Comparison of ENCODE assay signal across 10 mouse cellular contexts in the genomic region with DNA sequence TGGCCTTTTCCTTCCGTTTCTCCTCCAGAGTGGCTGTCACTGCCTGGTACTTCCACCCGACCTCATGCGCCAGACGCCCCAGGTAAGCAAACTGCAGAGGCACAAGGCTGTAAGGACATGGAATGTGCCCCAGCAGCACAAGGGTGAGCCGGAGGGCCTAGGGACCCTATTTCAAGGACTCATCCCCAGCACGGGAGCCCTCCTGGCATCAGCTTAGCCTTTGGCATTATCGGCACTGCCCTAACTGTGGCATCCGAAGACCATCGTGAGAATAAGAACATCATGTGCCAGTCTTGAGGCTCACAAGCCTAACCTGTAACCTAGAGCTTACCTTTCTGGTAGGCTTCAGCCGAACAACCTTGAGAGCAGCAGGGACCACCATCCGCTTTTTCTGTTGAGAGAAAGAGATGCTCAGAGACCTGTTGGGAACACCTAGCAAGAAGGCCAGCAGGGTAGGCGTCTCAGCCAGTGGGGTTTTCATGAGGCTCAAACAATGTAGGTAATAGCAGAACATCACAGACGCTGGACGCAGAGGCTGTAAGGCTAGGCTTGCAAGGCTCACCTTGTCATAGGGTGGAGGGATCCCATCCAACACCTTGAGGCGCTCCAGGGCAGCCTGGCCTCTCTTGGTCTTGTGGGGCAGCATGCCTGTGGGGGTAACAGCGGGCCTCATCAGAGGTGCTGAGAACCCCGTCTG. TPM values are rescaled to one million over a fixed set of nuclear protein-coding genes. Genes with fewer than 3 reads are reported as not detected.
A peak's percentile ranks its signal among the peaks of the same experiment; 100 is the strongest.
DNase-seq lines count a peak whose midpoint lies in the region; ATAC-seq and TF ChIP-seq lines count a peak whose summit lies in the region.
"Had no signal": no experiment of that assay in that cellular context is flagged by ENCODE, and none has a peak within 500 bp of the region (broad histone marks: within the 10 kb centered on the region; RNA-seq: fewer than 3 reads in every experiment).

No protein-coding gene starts in this region.

- peak overlapping the region; percentile 95 for H3K27ac ChIP-seq in kidney, embryonic 16.5 days (ENCODE audit: low read length)
- peak overlapping the region; percentile 92 for H3K27ac ChIP-seq in embryonic facial prominence, embryonic 13.5 days
- peak overlapping the region; percentile 66 for H3K27ac ChIP-seq in intestine, postnatal 0 days (ENCODE audit: low read depth, low read length)
- 0 out of 2 replicates have a peak overlapping the region, but pooled peaks have one; percentile 16 for H3K27ac ChIP-seq in neural tube, embryonic 14.5 days (ENCODE audit: low read depth, low read length)

- peak overlapping the region; percentile 88 for H3K4me3 ChIP-seq in kidney, embryonic 16.5 days (ENCODE audit: low read length)
- peak overlapping the region; percentile 86 for H3K4me3 ChIP-seq in embryonic facial prominence, embryonic 13.5 days
- H3K4me3 ChIP-seq in intestine, postnatal 0 days (ENCODE audit: low read depth, low read length), result peak overlapping the region; percentile 93; the same call in 1 of the 2 replicates
- no peak overlapping the region for H3K4me3 ChIP-seq in neural tube, embryonic 14.5 days (ENCODE audit: low read depth, low read length)

- peak overlapping the region; percentile 92 for H3K4me2 ChIP-seq in kidney, embryonic 16.5 days (replicated peaks; ENCODE audit: low read depth, low read length)
- H3K4me2 ChIP-seq in embryonic facial prominence, embryonic 13.5 days, result peak overlapping the region; percentile 89
- peak overlapping the region; percentile 83 for H3K4me2 ChIP-seq in intestine, postnatal 0 days (replicated peaks; ENCODE audit: low read depth)
- H3K4me2 ChIP-seq in neural tube, embryonic 14.5 days (ENCODE audit: low read depth, low read length), result 0 out of 2 replicates have a peak overlapping the region, but pooled peaks have one; percentile 77

- no peak for ATAC-seq in kidney, embryonic 16.5 days (ENCODE audit: low FRiP score, low TSS enrichment)
- no peak for ATAC-seq in embryonic facial prominence, embryonic 13.5 days (ENCODE audit: insufficient number of reproducible peaks, insufficient read depth, low FRiP score, low TSS enrichment, low read depth)
- no peak for ATAC-seq in intestine, postnatal 0 days
- ATAC-seq in neural tube, embryonic 14.5 days (ENCODE audit: low read depth), result no peak

- H3K9me3 ChIP-seq in kidney, embryonic 16.5 days (ENCODE audit: low read length), result no peaks in the 10 kb centered on the region
- H3K9me3 ChIP-seq in embryonic facial prominence, embryonic 13.5 days, result no peaks in the 10 kb centered on the region
- H3K9me3 ChIP-seq in intestine, postnatal 0 days (ENCODE audit: control insufficient read depth), result no peaks in the 10 kb centered on the region
- H3K9me3 ChIP-seq in neural tube, embryonic 14.5 days (ENCODE audit: control insufficient read depth, low read length), result no peaks in the 10 kb centered on the region

- no peak for TF ChIP-seq CTCF in intestine, postnatal 0 days (IDR thresholded peaks at IDR 0.05; ENCODE audit: low read depth)

- DNase-seq in kidney, postnatal 4 days, result no peak
- no peak for DNase-seq in urinary bladder, adult 2 months (ENCODE audit: low spot score)
- DNase-seq in thymus, adult 18-20 months, result no peak
- no peak for DNase-seq in gastrocnemius, postnatal 10 days
- DNase-seq: adrenal gland, postnatal 36 days; kidney, adult 2 months had no signal

- peaks cover 53% of the 10 kb centered on the region for H3K4me1 ChIP-seq in kidney, embryonic 16.5 days (ENCODE audit: insufficient read depth, low read length)
- H3K4me1 ChIP-seq in embryonic facial prominence, embryonic 13.5 days, result peaks cover 58% of the 10 kb centered on the region
- peaks cover 5% of the 10 kb centered on the region; the same call in 1 of the 2 replicates for H3K4me1 ChIP-seq in intestine, postnatal 0 days (replicated peaks; ENCODE audit: control insufficient read depth, insufficient read depth, low read length)
- H3K4me1 ChIP-seq in neural tube, embryonic 14.5 days (ENCODE audit: control insufficient read depth, insufficient read depth, low read length), result peaks cover 27% of the 10 kb centered on the region

- H3K27me3 ChIP-seq in kidney, embryonic 16.5 days (ENCODE audit: insufficient read depth, low read length), result no peaks in the 10 kb centered on the region
- H3K27me3 ChIP-seq in embryonic facial prominence, embryonic 13.5 days, result no peaks in the 10 kb centered on the region
- no peaks in the 10 kb centered on the region for H3K27me3 ChIP-seq in intestine, postnatal 0 days (replicated peaks; ENCODE audit: control insufficient read depth, insufficient read depth, low read length)
- no peaks in the 10 kb centered on the region; the same call in 1 of the 2 replicates for H3K27me3 ChIP-seq in neural tube, embryonic 14.5 days (ENCODE audit: control insufficient read depth, insufficient read depth, low read length)

- H3K36me3 ChIP-seq in kidney, embryonic 16.5 days (ENCODE audit: insufficient read depth, low read length), result peaks cover 51% of the 10 kb centered on the region
- H3K36me3 ChIP-seq in embryonic facial prominence, embryonic 13.5 days, result peaks cover 47% of the 10 kb centered on the region
- H3K36me3 ChIP-seq in intestine, postnatal 0 days (ENCODE audit: control insufficient read depth, insufficient read depth), result peaks cover 40% of the 10 kb centered on the region
- H3K36me3 ChIP-seq in neural tube, embryonic 14.5 days (ENCODE audit: control insufficient read depth, insufficient read depth, low read length), result peaks cover 41% of the 10 kb centered on the region

- WGBS in kidney, embryonic 16.5 days, result 73% methylated on average over 17 of the region's 17 CpGs
- 71% methylated on average over 17 of the region's 17 CpGs for WGBS in embryonic facial prominence, embryonic 13.5 days
- 54% methylated on average over 17 of the region's 17 CpGs for WGBS in intestine, postnatal 0 days
- WGBS in neural tube, embryonic 14.5 days, result 80% methylated on average over 17 of the region's 17 CpGs

- peak overlapping the region; percentile 94 for H3K9ac ChIP-seq in kidney, embryonic 16.5 days (replicated peaks; ENCODE audit: low read length)
- peak overlapping the region; percentile 99 for H3K9ac ChIP-seq in embryonic facial prominence, embryonic 13.5 days
- H3K9ac ChIP-seq in intestine, postnatal 0 days (ENCODE audit: low read depth, low read length), result peak overlapping the region; percentile 93; the same call in 1 of the 2 replicates
- peak overlapping the region; percentile 16; the same call in 1 of the 2 replicates for H3K9ac ChIP-seq in neural tube, embryonic 14.5 days (replicated peaks; ENCODE audit: low read depth, low read length)

RNA-seq across cellular contexts. Expression of gene Rps11, which starts 2.1 kb away (rescaled TPM):
- polyA plus RNA-seq in kidney, embryonic 16.5 days (2015; fragmentation: Nextera tagmentation; extraction: Ambion mirVana), result 1,363 and 1,408 TPM in 2 replicates
- 1,651 and 1,760 TPM in 2 replicates for polyA plus RNA-seq in embryonic facial prominence, embryonic 13.5 days (2015; fragmentation: Nextera tagmentation; extraction: Ambion mirVana)
- 1,691 and 1,755 TPM in 2 replicates for polyA plus RNA-seq in intestine, postnatal 0 days (2015; fragmentation: Nextera tagmentation; extraction: Ambion mirVana)
- polyA plus RNA-seq in neural tube, embryonic 14.5 days (2014; fragmentation: Nextera tagmentation; extraction: Ambion mirVana), result 781 and 868 TPM in 2 replicates
- polyA plus RNA-seq in urinary bladder, adult 2 months (2012; rRNA removed), result 903 and 1,312 TPM in 2 replicates
- 100 to 1,000 TPM; 762 to 817 TPM for total RNA-seq in gastrocnemius, postnatal 10 days (2021)

RNA-seq across cellular contexts. Expression of gene Rpl13a, which starts 2.3 kb away (rescaled TPM):
- polyA plus RNA-seq in kidney, embryonic 16.5 days (2015; fragmentation: Nextera tagmentation; extraction: Ambion mirVana), result 1,083 and 1,117 TPM in 2 replicates
- 1,453 and 1,588 TPM in 2 replicates for polyA plus RNA-seq in embryonic facial prominence, embryonic 13.5 days (2015; fragmentation: Nextera tagmentation; extraction: Ambion mirVana)
- polyA plus RNA-seq in intestine, postnatal 0 days (2015; fragmentation: Nextera tagmentation; extraction: Ambion mirVana), result 1,616 and 1,752 TPM in 2 replicates
- 668 and 729 TPM in 2 replicates for polyA plus RNA-seq in neural tube, embryonic 14.5 days (2014; fragmentation: Nextera tagmentation; extraction: Ambion mirVana)
- polyA plus RNA-seq in urinary bladder, adult 2 months (2012; rRNA removed), result 3,442 and 3,633 TPM in 2 replicates
- total RNA-seq in gastrocnemius, postnatal 10 days (2021), result 1,000 to 10,000 TPM; 1,164 to 1,215 TPM

RNA-seq across cellular contexts. Expression of gene Gm45713, which starts 9.7 kb away (rescaled TPM):
- 0.18 TPM in 1 of 2 replicates, not detected in the other for polyA plus RNA-seq in kidney, embryonic 16.5 days (2015; fragmentation: Nextera tagmentation; extraction: Ambion mirVana)
- polyA plus RNA-seq in embryonic facial prominence, embryonic 13.5 days (2015; fragmentation: Nextera tagmentation; extraction: Ambion mirVana), result 0.20 TPM in 1 of 2 replicates, not detected in the other
- 0.70 and 0.82 TPM in 2 replicates for polyA plus RNA-seq in intestine, postnatal 0 days (2015; fragmentation: Nextera tagmentation; extraction: Ambion mirVana)
- polyA plus RNA-seq in neural tube, embryonic 14.5 days (2014; fragmentation: Nextera tagmentation; extraction: Ambion mirVana), result 0.33 TPM in 1 of 2 replicates, not detected in the other
- 0.28 and 0.44 TPM in 2 replicates for polyA plus RNA-seq in urinary bladder, adult 2 months (2012; rRNA removed)
- total RNA-seq in gastrocnemius, postnatal 10 days (2021), result not detected
- total RNA-seq: adrenal gland, postnatal 36 days had no signal

RNA-seq across cellular contexts. Expression of gene Flt3l, which starts 9.9 kb away (rescaled TPM):
- 0.95 and 1.9 TPM in 2 replicates for polyA plus RNA-seq in kidney, embryonic 16.5 days (2015; fragmentation: Nextera tagmentation; extraction: Ambion mirVana)
- 1.3 and 1.7 TPM in 2 replicates for polyA plus RNA-seq in embryonic facial prominence, embryonic 13.5 days (2015; fragmentation: Nextera tagmentation; extraction: Ambion mirVana)
- polyA plus RNA-seq in intestine, postnatal 0 days (2015; fragmentation: Nextera tagmentation; extraction: Ambion mirVana), result 2.1 and 2.7 TPM in 2 replicates
- polyA plus RNA-seq in neural tube, embryonic 14.5 days (2014; fragmentation: Nextera tagmentation; extraction: Ambion mirVana), result 1.3 and 1.6 TPM in 2 replicates
- polyA plus RNA-seq in urinary bladder, adult 2 months (2012; rRNA removed), result 74.5 and 83.1 TPM in 2 replicates
- 1 to 10 TPM; 2.3 to 4.3 TPM for total RNA-seq in gastrocnemius, postnatal 10 days (2021)

RNA-seq across cellular contexts. Expression of gene Fcgrt, which starts 22.6 kb away (rescaled TPM):
- 93.7 and 114 TPM in 2 replicates for polyA plus RNA-seq in kidney, embryonic 16.5 days (2015; fragmentation: Nextera tagmentation; extraction: Ambion mirVana)
- 61.6 and 65.1 TPM in 2 replicates for polyA plus RNA-seq in embryonic facial prominence, embryonic 13.5 days (2015; fragmentation: Nextera tagmentation; extraction: Ambion mirVana)
- polyA plus RNA-seq in intestine, postnatal 0 days (2015; fragmentation: Nextera tagmentation; extraction: Ambion mirVana), result 2,929 and 3,267 TPM in 2 replicates
- 7.0 and 36.4 TPM in 2 replicates for polyA plus RNA-seq in neural tube, embryonic 14.5 days (2014; fragmentation: Nextera tagmentation; extraction: Ambion mirVana)
- polyA plus RNA-seq in urinary bladder, adult 2 months (2012; rRNA removed), result 144 and 157 TPM in 2 replicates
- total RNA-seq in gastrocnemius, postnatal 10 days (2021), result 10 to 100 TPM; 70.9 to 75.2 TPM

Comparison
In these comparisons a context has a peak if more than half of its experiments do, and no peak if none do; other contexts are left out.
1. H3K27ac ChIP-seq: peak in every context shown above with its lines; median percentile 95 in kidney, embryonic 16.5 days; 92 in embryonic facial prominence, embryonic 13.5 days; 66 in intestine, postnatal 0 days; 16 in neural tube, embryonic 14.5 days.
2. H3K9ac ChIP-seq: peak in every context shown above with its lines; median percentile 99 in embryonic facial prominence, embryonic 13.5 days; 94 in kidney, embryonic 16.5 days; 93 in intestine, postnatal 0 days; 16 in neural tube, embryonic 14.5 days.